Mouse (Mus musculus) stomach, embryonic 14.5 days (tissue): ENCODE measurements at regions not wholly inside any gene's neighbourhood (a gene's known extent, or its start where the extent isn't known, plus 50 kb on each side); places are given as distances from the start of the nearest gene placed in this dataset.
A peak's percentile ranks its signal among the peaks of the same experiment; 100 is the strongest.

ENCODE experiments used
- ATAC-seq: fragments of 200-750 bp; cut with Nextera tagmentation; 2 replicates; pipeline ENCODE4 v1.8.0; 2017; ENCODE audit warnings: low read depth, moderate TSS enrichment; ENCODE audit not compliant: insufficient number of reproducible peaks, insufficient read depth, low FRiP score
- H3K27ac ChIP-seq: fragments of 300-500 bp; sonication (generic); 2 replicates; pipeline ENCODE4 v1.5.1; 2014; ENCODE audit warnings: mild to moderate bottlenecking, low read length, moderate library complexity, mixed read lengths
- H3K27me3 ChIP-seq: fragments of 300-500 bp; sonication (generic); 2 replicates; pipeline ENCODE4 v1.6.1; 2014; ENCODE audit warnings: low read length, control low read depth, mixed read lengths; ENCODE audit not compliant: control insufficient read depth, insufficient read depth
- H3K36me3 ChIP-seq: fragments of 300-500 bp; sonication (generic); 2 replicates; pipeline ENCODE4 v1.6.1; 2014; ENCODE audit warnings: mild to moderate bottlenecking, control low read depth, low read length, moderate library complexity, mixed read lengths; ENCODE audit not compliant: control insufficient read depth, insufficient read depth
- H3K4me1 ChIP-seq: fragments of 300-500 bp; sonication (generic); 2 replicates; pipeline ENCODE4 v1.6.1; 2014; ENCODE audit warnings: low read length, control low read depth, mixed read lengths; ENCODE audit not compliant: control insufficient read depth, insufficient read depth
- H3K4me2 ChIP-seq: fragments of 300-500 bp; sonication (generic); replicated peaks from 2 replicates; pipeline ENCODE4 v1.6.1; 2014; ENCODE audit warnings: low read depth, low read length, control low read depth
- H3K4me3 ChIP-seq: fragments of 300-500 bp; sonication (generic); 2 replicates; pipeline ENCODE4 v1.5.1; 2014; ENCODE audit warnings: low read depth, low read length, control low read depth
- H3K9ac ChIP-seq: fragments of 300-500 bp; sonication (generic); replicated peaks from 2 replicates; pipeline ENCODE4 v1.6.1; 2014; ENCODE audit warnings: low read depth, mild to moderate bottlenecking, control low read depth, low read length, moderate library complexity, mixed read lengths
- H3K9me3 ChIP-seq: fragments of 300-500 bp; sonication (generic); 2 replicates; pipeline ENCODE4 v1.6.1; 2016; ENCODE audit warnings: low read depth, low read length, control low read depth; ENCODE audit not compliant: control insufficient read depth
- WGBS: fragments of 180-500 bp; shearing (Covaris S2); extraction: QIAGEN DNeasy Blood & Tissue Kit; methylation state at CpG from one replicate; pipeline ENCODE4 v1.1.7; 2014; 5-methylcytosine and 5-hydroxymethylcytosine counted together

DNA sequence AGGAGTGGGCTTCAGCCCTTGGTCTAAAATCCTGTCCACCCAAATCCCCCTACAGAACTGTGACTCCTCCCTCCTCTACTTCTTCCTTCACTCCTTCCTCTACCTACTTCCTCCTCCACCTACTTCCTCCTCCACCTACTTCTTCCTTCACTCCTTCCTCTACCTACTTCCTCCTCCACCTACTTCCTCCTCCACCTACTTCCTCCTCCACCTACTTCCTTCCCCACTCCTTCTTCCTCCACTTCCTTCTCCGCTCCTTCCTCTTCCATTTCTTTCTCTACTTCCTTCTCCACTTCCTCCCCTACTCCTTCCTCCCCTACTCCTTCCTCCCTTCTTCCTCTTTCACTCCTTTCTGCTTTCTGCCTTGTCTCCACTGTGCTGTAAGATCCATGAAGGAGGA, 152.9 kb downstream of the Zfp36l2 start:
- no peaks in the 10 kb centered on the region for H3K9me3 ChIP-seq
- H3K27me3 ChIP-seq, result no peaks in the 10 kb centered on the region
- no peaks in the 10 kb centered on the region for H3K36me3 ChIP-seq
- no peak overlapping the region for H3K4me3 ChIP-seq
- no peak overlapping the region for H3K9ac ChIP-seq
- no peak overlapping the region for H3K27ac ChIP-seq
- peaks cover 24% of the 10 kb centered on the region for H3K4me1 ChIP-seq
- no peak overlapping the region for H3K4me2 ChIP-seq
- WGBS, result 100% methylated on average over 1 of the region's 1 CpGs
- ATAC-seq, result no peak

DNA sequence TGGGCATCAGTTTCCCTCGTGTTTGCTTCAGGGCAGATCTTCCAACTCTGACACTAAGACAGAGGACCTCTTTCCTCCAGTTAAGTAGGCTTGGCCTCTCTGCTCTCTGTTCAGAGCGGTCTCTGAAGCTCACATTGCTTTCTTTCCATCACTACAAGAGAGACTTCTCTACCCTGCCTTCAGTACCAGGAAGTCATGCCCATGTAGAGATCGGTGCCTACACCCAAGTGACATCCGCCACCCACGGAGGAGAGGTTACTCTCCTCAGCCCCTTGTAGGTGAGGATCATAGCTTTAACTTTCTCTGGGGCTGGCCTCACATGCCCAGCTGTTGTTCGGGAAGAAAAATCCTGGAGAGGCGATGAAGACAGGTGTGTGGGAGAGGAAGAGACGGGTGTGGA, 155.3 kb downstream of the Zfp36l2 start:
- Histone ChIP-seq H3K9ac (no peak overlapping the region), H3K36me3 (no peaks in the 10 kb centered on the region), H3K27me3 (no peaks in the 10 kb centered on the region), H3K4me2 (no peak overlapping the region), H3K4me1 (peaks cover 23% of the 10 kb centered on the region), H3K9me3 (no peaks in the 10 kb centered on the region), H3K4me3 (no peak overlapping the region), H3K27ac (no peak overlapping the region)
- 84% methylated on average over 8 of the region's 8 CpGs for WGBS
- no peak for ATAC-seq

DNA sequence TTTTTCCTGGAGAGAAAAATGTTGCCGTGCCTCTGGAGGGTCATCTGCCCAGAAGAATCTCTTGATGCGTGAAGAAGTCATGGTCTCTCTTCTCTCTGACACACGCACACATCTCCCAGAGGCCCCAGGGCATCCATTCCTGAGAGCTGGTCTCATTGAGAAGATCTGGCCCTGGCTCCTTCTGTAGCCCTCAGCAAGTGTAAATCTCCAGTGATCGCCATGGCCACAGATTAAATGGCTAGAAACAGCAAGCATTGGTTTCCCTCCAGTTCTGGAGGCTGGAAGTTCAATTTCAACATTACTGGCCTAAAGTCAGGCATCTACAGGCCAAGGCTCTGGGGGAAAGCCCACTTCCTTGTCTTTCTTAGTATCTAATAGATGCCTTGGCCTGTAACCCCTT, 155.9 kb downstream of the Zfp36l2 start:
- H3K27me3 ChIP-seq, result no peaks in the 10 kb centered on the region
- peaks cover 20% of the 10 kb centered on the region for H3K4me1 ChIP-seq
- H3K27ac ChIP-seq, result peak overlapping the region; percentile 52; the same call in 1 of the 2 replicates
- H3K9ac ChIP-seq, result no peak overlapping the region
- no peaks in the 10 kb centered on the region for H3K9me3 ChIP-seq
- 71% methylated on average over 4 of the region's 4 CpGs for WGBS
- no peak overlapping the region for H3K4me3 ChIP-seq
- no peak overlapping the region for H3K4me2 ChIP-seq
- H3K36me3 ChIP-seq, result no peaks in the 10 kb centered on the region
- no peak for ATAC-seq

DNA sequence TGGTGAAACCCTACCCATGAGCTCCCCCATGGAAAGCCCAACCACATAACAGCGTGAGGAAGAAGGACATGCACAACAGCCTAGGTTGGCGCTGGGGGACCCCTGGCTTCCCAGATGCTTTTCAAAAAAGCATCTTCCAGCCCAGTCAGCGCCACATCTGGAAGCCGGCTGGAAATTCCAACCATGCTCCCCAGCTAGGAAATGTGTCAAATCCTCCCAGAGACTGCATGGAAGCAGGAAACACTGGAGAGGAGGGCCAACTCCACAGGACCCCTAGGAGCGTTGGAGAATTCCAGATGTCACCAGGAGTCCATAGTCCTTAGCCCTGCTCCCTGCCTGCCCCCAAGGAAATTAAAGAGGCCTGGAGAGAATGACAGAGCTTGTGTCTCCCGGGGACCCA, 156.4 kb downstream of the Zfp36l2 start:
- Histone ChIP-seq H3K9ac (no peak overlapping the region), H3K4me3 (no peak overlapping the region), H3K9me3 (no peaks in the 10 kb centered on the region), H3K36me3 (no peaks in the 10 kb centered on the region), H3K27ac (peak overlapping the region; percentile 52; the same call in 1 of the 2 replicates), H3K27me3 (no peaks in the 10 kb centered on the region), H3K4me2 (no peak overlapping the region), H3K4me1 (peaks cover 20% of the 10 kb centered on the region)
- no peak for ATAC-seq
- 61% methylated on average over 6 of the region's 6 CpGs for WGBS

DNA sequence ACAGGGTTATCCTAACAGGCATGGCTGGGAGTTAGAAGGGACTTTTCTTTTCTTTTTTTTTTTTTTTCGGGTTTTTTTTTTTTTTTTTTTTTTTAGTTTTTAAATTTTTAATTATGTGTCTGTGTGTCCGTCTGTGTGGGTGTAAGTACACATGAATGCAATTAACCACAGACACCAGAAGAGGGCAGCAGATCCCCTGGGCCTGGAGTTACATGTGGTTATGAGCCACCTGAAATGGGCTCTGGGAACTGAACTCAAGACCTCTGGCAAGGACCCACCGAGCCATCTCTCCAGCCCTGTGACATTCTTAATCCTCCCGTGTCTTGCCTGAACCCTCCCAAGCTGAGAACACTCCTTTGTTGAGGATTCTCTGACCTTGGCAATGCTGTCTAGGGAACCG, 157.0 kb downstream of the Zfp36l2 start:
- ATAC-seq, result no peak
- Histone ChIP-seq H3K36me3 (no peaks in the 10 kb centered on the region), H3K27ac (0 out of 2 replicates have a peak overlapping the region, but pooled peaks have one; percentile 15), H3K9ac (no peak overlapping the region), H3K9me3 (no peaks in the 10 kb centered on the region), H3K4me2 (no peak overlapping the region), H3K27me3 (no peaks in the 10 kb centered on the region), H3K4me1 (peaks cover 20% of the 10 kb centered on the region), H3K4me3 (no peak overlapping the region)
- 88% methylated on average over 5 of the region's 5 CpGs for WGBS

DNA sequence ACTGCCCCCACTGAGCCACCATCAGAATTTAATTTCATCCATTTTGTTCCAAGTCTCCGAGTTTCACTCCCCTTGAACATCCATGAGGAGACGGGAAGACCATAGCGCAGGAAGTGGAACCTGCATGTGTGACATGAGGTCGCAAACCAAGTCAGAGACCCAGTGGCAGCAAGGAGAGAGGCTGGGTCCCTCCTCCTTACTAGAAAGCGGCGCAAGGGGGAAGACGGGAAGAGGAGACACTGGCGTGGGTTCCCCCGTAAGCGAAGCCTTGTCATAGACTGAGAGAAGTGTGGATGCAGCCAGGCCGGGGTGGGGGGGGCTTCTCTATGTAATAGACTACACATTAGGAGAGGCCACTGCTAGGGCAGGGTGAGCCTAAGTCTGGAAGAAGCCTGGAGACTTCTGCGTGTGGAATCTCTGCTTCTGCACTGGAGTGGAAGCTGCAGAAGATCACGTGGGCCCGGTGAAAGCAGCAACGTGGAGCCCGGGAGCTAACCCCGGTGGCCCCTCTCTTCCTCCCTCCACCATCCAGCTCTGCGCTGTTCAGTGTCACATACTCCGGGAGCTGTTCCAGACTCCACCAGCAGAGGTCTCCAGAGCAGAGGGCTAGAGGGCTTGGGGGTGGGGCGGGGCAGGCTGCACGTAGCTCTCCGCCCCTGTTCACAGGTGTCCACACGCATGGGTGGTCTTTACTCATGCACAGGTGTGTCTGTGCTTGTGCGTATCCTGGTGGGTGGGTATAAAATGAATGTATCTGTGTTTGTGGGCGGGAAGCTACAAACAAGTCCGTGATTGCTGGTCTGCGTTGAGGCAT, 159.4 kb downstream of the Zfp36l2 start:
- ATAC-seq, result peak; percentile 74; the same call in 1 of the 2 replicates
- H3K4me2 ChIP-seq, result peak overlapping the region; percentile 31; the same call in 1 of the 2 replicates
- H3K36me3 ChIP-seq, result no peaks in the 10 kb centered on the region
- H3K27ac ChIP-seq, result peak overlapping the region; percentile 56
- H3K9ac ChIP-seq, result 0 out of 2 replicates have a peak overlapping the region, but pooled peaks have one; percentile 33
- H3K4me3 ChIP-seq, result no peak overlapping the region
- H3K4me1 ChIP-seq, result peaks cover 16% of the 10 kb centered on the region
- 22% methylated on average over 27 of the region's 27 CpGs for WGBS
- no peaks in the 10 kb centered on the region for H3K9me3 ChIP-seq
- H3K27me3 ChIP-seq, result no peaks in the 10 kb centered on the region

DNA sequence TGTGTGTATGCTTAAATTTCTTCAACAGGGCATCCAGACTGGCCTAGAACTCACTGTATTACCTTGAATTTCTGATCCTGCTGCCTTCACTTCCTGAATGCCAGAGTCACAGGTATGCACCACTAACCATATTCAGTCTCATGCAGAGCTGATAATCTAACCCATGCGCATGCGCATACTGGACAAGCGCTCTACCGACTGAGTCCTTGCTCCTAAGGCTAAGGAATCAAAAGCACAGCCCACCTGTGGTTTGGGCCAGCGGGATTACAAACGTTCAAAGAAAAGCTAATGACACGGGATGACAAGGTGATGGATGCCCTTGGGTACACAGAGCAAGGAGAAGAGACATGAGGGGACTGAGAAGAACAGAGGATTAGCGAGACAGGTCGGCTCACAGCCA, 160.5 kb downstream of the Zfp36l2 start:
- no peak overlapping the region for H3K4me2 ChIP-seq

DNA sequence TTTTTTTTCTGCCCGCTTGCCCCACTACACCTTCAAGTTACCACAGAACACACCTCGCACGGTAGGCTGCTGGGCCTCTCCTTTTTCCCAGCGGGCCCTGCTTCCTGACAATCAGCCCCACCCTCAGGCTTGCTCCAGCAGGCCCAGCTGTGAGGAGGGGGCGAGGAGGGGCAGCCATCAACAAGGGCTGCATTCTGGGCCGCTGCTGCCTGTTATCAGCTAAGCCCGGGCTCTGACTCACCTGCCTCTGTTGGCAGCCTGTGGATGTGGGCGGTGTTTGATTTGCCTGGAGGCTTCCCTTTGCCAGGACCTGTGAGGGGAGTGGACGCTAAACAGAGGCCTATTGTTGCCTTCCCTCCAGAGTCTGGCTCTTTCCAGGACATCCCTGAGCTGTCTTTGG, 161.6 kb downstream of the Zfp36l2 start:
- H3K4me2 ChIP-seq, result no peak overlapping the region; the same call in 1 of the 2 replicates
- no peak overlapping the region for H3K4me3 ChIP-seq
- H3K36me3 ChIP-seq, result no peaks in the 10 kb centered on the region
- peak; percentile 89 for ATAC-seq
- peaks cover 9% of the 10 kb centered on the region for H3K4me1 ChIP-seq
- peak overlapping the region; percentile 83; the same call in 1 of the 2 replicates for H3K27ac ChIP-seq
- no peaks in the 10 kb centered on the region for H3K9me3 ChIP-seq
- WGBS, result 21% methylated on average over 7 of the region's 9 CpGs
- no peaks in the 10 kb centered on the region for H3K27me3 ChIP-seq
- no peak overlapping the region for H3K9ac ChIP-seq

More for the DNA sequence above, 160.5 kb downstream of the Zfp36l2 start:
- H3K27me3 ChIP-seq, result no peaks in the 10 kb centered on the region
- no peak for ATAC-seq
- H3K4me3 ChIP-seq, result no peak overlapping the region
- no peaks in the 10 kb centered on the region for H3K9me3 ChIP-seq
- H3K9ac ChIP-seq, result no peak overlapping the region
- H3K4me1 ChIP-seq, result peaks cover 16% of the 10 kb centered on the region
- WGBS, result 47% methylated on average over 9 of the region's 9 CpGs
- H3K27ac ChIP-seq, result peak overlapping the region; percentile 76; the same call in 1 of the 2 replicates
- H3K36me3 ChIP-seq, result no peaks in the 10 kb centered on the region
